Mouse (Mus musculus) neural tube, embryonic 15.5 days (tissue): Measurements from ENCODE around the gene Gm9736. TPM values are rescaled to one million over a fixed set of nuclear protein-coding genes. Genes with fewer than 3 reads are reported as not detected.
"Not testable (repeated sequence)": the region's sequence is repeated elsewhere in the genome, so short reads cannot be mapped to it uniquely, and the experiment has no call there.

Experiments used
- ATAC-seq: fragments of 200-750 bp; cut with Nextera tagmentation; 2 replicates; pipeline ENCODE4 v1.8.0; 2017; ENCODE audit warnings: mild to moderate bottlenecking, moderate TSS enrichment, moderate library complexity; ENCODE audit not compliant: low FRiP score
- H3K27ac ChIP-seq: fragments of 300-500 bp; sonication (generic); replicated peaks from 2 replicates; pipeline ENCODE4 v1.5.1; 2015; ENCODE audit warnings: mild to moderate bottlenecking, inconsistent platforms
- H3K27me3 ChIP-seq: fragments of 300-500 bp; sonication (generic); replicated peaks from 2 replicates; pipeline ENCODE4 v1.6.1; 2015; ENCODE audit warnings: inconsistent platforms
- H3K36me3 ChIP-seq: fragments of 300-500 bp; sonication (generic); 2 replicates; pipeline ENCODE4 v1.6.1; 2015; ENCODE audit warnings: inconsistent platforms
- H3K4me1 ChIP-seq: fragments of 300-500 bp; sonication (generic); 2 replicates; pipeline ENCODE4 v1.6.1; 2015; ENCODE audit warnings: inconsistent platforms
- H3K4me2 ChIP-seq: fragments of 300-500 bp; sonication (generic); 2 replicates; pipeline ENCODE4 v1.6.1; 2015; ENCODE audit warnings: inconsistent platforms, mild to moderate bottlenecking, moderate library complexity
- H3K4me3 ChIP-seq: fragments of 300-500 bp; sonication (generic); replicated peaks from 2 replicates; pipeline ENCODE4 v1.5.1; 2015; ENCODE audit warnings: mild to moderate bottlenecking, inconsistent platforms
- H3K9ac ChIP-seq: fragments of 300-500 bp; sonication (generic); replicated peaks from 2 replicates; pipeline ENCODE4 v1.6.1; 2015; ENCODE audit warnings: mild to moderate bottlenecking, inconsistent platforms
- H3K9me3 ChIP-seq: fragments of 300-500 bp; sonication (generic); replicated peaks from 2 replicates; pipeline ENCODE4 v1.6.1; 2016; ENCODE audit warnings: inconsistent platforms
- WGBS: fragments of 180-500 bp; shearing (Covaris S2); methylation state at CpG from one replicate; pipeline ENCODE4 v1.1.7; 2015; ENCODE audit warnings: mixed read lengths; 5-methylcytosine and 5-hydroxymethylcytosine counted together
- polyA plus RNA-seq: library from polyadenylated mRNA; unstranded; fragments of >200 nt; fragmentation: Nextera tagmentation; extraction: Ambion mirVana; gene quantifications from 2 replicates; pipeline ENCODE4 v1.2.1, GENCODE M21; 2015

Gene Gm9736
- polyA plus RNA-seq, 1 experiment from 2014 or later, result not detected

DNA sequence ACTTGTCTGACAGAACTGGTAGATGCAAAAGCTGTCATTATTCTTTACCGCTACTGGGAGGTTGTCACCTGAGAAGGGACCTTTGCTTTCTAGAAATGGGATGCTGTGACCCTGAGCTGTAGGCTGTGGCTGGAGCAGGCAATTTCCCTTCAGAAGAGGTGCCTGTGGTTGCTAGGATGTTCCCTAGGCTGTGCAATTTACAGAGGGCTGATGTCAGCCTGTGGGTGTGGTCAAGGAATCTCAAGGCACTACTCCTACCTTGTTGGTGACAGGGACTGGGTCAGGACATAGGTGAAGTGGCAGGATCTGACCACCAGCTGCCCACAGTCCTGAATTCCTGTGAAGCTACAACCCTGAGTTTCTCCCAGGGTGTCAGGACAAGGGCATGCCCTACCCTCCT lies 18.6 kb upstream of the Gm9736 start:
- Histone ChIP-seq H3K36me3 (no peaks in the 10 kb centered on the region), H3K9ac (no peak overlapping the region), H3K27ac (no peak overlapping the region), H3K4me1 (no peaks in the 10 kb centered on the region), H3K4me2 (no peak overlapping the region), H3K9me3 (no peaks in the 10 kb centered on the region), H3K27me3 (no peaks in the 10 kb centered on the region), H3K4me3 (no peak overlapping the region)
- 95% methylated on average over 1 of the region's 1 CpGs for WGBS
- ATAC-seq, result no peak

DNA sequence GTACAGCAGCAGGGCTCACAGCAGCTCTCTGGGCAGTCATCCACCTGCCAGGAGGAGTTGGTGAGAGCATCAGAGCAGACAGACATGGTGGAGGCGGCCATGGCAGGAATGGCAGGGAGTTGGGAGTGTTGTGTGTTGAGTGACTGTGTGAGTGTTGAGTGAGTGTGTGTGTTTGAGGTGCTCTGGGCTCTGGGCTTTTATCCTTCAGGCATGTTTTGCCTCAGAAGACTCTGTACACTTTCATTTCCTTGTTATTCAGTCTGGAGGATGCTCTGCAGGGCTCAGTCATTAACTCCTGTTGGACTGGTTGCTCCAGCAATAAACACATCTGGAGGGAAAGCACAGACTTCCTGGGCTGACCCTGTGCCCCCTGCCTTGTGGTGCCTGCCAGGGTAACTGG lies 8.4 kb upstream of the Gm9736 start, which contains the start of gene Gm3233:
Gm3233 (minus strand) TSS at position 101 of the 400 bp plus-strand sequence.
- H3K9me3 ChIP-seq, H3K4me2 ChIP-seq, H3K36me3 ChIP-seq, H3K9ac ChIP-seq, H3K27me3 ChIP-seq, H3K4me1 ChIP-seq, H3K4me3 ChIP-seq, H3K27ac ChIP-seq, ATAC-seq: not testable (repeated sequence)
- WGBS, result 67% methylated on average over 1 of the region's 1 CpGs

DNA sequence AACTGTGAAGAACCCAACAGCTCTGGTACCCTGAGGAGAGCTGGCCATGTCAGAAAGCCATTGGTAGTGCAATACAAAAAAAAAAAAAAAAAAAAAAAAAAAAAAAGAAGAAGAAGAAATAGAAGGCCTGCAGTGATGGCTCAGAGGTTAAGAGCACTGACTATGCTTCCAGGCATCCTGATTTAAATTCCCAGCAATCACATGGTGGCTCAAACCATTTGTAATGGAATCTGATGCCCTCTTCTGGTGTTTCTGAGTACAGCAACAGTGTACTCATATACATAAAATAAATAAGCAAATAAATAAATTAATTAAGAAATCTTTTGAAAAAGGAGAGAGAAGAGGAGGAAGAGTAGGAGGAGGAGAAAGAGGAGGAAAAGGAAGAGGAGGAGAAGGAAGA lies 2.3 kb upstream of the Gm9736 start:
- no peak overlapping the region for H3K9ac ChIP-seq
- no peak for ATAC-seq
- H3K27me3 ChIP-seq, result no peaks in the 10 kb centered on the region
- H3K4me3 ChIP-seq, result no peak overlapping the region
- H3K27ac ChIP-seq, result no peak overlapping the region
- no peaks in the 10 kb centered on the region for H3K36me3 ChIP-seq
- H3K4me1 ChIP-seq, result no peaks in the 10 kb centered on the region
- H3K4me2 ChIP-seq, result no peak overlapping the region
- H3K9me3 ChIP-seq, result no peaks in the 10 kb centered on the region

DNA sequence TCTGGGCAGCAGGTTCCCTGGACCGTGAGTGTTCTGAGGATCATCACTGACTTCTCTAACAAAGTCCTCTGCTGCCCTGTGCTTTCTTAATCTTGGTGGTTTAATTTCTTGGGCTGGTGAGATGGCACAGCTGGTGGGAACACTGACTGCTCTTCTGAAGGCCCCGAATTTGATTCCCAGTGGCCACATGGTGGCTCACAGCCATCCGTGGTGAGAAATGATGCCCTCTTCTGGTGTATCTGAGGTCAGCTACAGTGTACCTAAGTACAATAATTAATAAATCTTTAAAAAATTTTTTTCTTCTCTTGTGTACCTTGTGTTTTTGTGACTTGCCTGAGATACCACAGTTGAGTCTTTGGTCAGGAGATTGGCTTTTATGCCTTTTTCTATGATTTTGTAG lies 1.2 kb upstream of the Gm9736 start:
- ATAC-seq, H3K27me3 ChIP-seq, H3K36me3 ChIP-seq, H3K27ac ChIP-seq, H3K4me1 ChIP-seq, H3K4me3 ChIP-seq, H3K9me3 ChIP-seq, H3K4me2 ChIP-seq, H3K9ac ChIP-seq: not testable (repeated sequence)
- WGBS, result 68% methylated on average over 3 of the region's 3 CpGs

DNA sequence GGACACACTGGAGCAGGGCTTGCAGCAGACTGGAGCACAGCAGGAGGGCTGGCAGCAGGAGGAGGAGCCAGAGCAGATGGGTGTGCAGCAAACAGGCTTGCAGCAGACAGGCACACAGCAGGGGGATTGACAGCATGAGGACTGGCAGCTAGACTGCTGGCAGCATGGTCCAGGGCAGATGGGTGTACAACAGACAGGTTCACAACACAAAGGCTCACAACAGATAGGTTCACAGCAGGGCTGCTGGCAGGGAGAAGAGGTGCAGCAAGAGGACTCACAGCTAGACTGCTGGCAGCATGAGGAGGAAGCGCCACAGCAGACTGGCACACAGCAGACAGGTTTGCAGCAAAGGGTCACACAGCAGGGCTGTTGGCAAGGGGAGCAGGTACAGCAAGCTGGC lies 468 bp downstream of the Gm9736 start:
- not testable (repeated sequence) for H3K9me3 ChIP-seq, H3K9ac ChIP-seq, H3K4me3 ChIP-seq, H3K27me3 ChIP-seq, H3K4me2 ChIP-seq, H3K27ac ChIP-seq, H3K4me1 ChIP-seq, ATAC-seq, H3K36me3 ChIP-seq
- WGBS, result 82% methylated on average over 1 of the region's 1 CpGs

DNA sequence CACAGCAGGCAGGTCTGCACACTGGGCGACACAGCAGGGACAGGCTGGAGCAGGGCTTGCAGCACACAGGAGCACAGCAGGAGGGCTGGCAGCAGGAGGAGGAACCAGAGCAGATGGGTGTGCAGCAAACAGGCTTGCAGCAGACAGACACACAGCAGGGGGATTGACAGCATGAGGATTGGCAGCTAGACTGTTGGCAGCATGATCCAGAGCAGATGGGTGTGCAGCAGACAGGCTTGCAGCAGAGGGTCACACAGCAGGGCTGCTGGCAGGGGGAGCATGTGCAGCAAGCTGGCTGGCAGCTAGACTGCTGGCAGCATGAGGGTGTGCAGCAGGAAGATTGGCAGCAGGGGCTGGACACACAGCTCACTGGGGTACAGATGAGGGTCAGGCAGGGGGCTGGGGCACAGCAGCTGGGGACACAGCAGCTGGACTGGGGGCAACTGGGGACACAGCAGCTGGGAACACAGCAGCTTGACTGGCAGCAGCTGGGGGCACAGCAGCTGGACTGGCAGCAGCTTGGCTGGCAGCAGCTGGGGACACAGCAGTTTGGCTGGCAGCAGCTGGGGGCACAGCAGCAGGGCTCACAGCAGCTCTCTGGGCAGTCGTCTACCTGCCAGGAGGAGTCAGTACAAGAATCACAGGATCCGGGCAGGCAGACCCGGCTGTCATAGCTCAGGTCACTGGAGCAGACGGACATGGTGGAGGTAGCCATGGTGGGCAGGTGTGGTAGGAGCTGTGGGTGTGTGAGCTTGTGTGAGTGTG lies 9.0 kb downstream of the Gm9736 start, which contains the start of gene Gm18596:
Gm18596 (minus strand) TSS at position 715 of the 765 bp plus-strand sequence.
- H3K4me2 ChIP-seq, H3K9ac ChIP-seq, H3K27me3 ChIP-seq, H3K27ac ChIP-seq, H3K4me1 ChIP-seq, H3K9me3 ChIP-seq, H3K4me3 ChIP-seq, H3K36me3 ChIP-seq, ATAC-seq: not testable (repeated sequence)
- WGBS, result 59% methylated on average over 5 of the region's 5 CpGs

DNA sequence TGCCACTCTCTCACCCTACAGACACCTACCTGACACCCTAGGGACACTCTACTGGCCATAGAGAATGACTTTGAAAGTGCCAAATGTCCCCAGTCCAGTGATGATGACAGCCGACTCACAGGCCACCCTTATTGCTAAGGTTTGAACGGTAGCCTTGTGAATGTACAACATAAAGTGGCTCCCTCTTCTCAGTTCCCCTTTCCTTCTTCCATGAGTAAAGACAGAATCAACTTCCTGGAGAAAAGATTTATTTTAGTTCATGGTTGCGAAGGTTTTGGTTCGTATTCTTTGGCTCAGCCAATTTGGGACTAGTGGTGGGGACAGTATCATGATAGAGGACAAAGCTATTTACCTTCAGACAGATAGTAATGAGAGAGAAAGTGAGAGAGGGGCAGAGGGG lies 12.2 kb downstream of the Gm9736 start:
- Histone ChIP-seq H3K9ac (no peak overlapping the region), H3K4me3 (no peak overlapping the region), H3K9me3 (no peaks in the 10 kb centered on the region), H3K4me1 (no peaks in the 10 kb centered on the region), H3K36me3 (no peaks in the 10 kb centered on the region), H3K4me2 (no peak overlapping the region), H3K27me3 (no peaks in the 10 kb centered on the region), H3K27ac (no peak overlapping the region)
- no peak for ATAC-seq
- WGBS, result 87% methylated on average over 4 of the region's 4 CpGs

DNA sequence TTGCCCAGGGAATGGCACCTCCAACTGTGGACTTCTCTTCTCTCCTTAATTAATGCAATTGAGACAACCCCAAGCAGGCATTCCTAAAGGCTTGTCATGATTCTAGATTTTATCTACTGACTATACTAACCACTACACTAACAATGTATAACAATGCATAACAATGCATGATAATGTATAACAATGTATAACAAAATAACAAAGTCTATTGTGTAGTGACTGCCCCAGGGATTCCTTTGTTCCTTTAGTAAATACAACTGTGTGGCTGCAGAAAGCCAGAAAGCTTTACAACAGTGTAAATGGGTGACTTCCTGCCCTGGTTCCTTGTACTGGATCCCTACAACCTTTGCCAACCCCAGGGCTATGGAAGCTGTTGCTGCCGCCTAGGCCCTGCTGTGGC lies 15.2 kb downstream of the Gm9736 start:
- Histone ChIP-seq H3K9ac (no peak overlapping the region), H3K4me3 (no peak overlapping the region), H3K4me1 (no peaks in the 10 kb centered on the region), H3K4me2 (no peak overlapping the region), H3K9me3 (no peaks in the 10 kb centered on the region), H3K36me3 (no peaks in the 10 kb centered on the region), H3K27ac (no peak overlapping the region), H3K27me3 (no peaks in the 10 kb centered on the region)
- WGBS, result 90% methylated on average over 1 of the region's 1 CpGs
- no peak for ATAC-seq

DNA sequence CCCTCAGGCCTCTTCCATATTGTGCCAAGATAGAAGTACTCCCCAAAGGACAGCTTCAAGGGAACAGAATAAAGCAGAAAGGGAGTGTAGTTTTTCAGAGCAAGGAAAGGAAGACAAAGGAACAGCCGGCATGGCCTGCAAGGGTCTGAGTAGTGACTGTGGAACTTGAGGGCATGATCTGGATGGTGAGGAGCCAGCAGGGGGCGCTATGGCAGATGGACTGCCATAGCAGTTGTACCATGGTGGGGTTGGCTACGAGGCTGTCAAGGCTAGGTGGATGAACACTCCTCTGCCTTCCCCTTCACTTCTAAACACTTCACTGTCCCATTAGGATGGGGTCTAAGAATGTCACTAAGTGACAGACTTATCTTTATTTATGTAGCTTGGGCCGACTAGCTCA lies 21.9 kb downstream of the Gm9736 start:
- WGBS, result 59% methylated on average over 4 of the region's 4 CpGs
- H3K27ac ChIP-seq, result no peak overlapping the region

DNA sequence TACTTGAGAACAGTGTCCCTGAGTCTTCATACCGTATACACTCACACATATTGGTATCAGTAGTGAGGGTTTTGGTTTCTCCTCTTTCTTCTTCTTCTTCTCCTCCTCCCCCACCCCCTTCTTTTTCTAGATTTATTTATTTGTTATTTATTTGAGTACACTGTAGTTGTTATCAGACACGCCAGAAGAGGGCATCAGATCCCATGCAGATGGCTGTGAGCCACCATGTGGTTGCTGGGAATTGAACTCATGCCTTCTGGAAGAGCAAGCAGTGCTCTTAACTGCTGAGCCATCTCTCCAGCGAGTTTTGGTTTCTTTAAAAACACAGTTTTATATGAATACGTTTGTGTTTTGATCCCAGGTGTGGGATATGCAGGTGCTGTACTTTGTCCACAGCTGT lies 22.9 kb downstream of the Gm9736 start:
- no peaks in the 10 kb centered on the region for H3K9me3 ChIP-seq
- H3K9ac ChIP-seq, result no peak overlapping the region
- H3K4me3 ChIP-seq, result no peak overlapping the region
- H3K27ac ChIP-seq, result no peak overlapping the region
- 73% methylated on average over 4 of the region's 4 CpGs for WGBS
- H3K36me3 ChIP-seq, result no peaks in the 10 kb centered on the region
- no peaks in the 10 kb centered on the region for H3K4me1 ChIP-seq
- ATAC-seq, result no peak
- H3K27me3 ChIP-seq, result no peaks in the 10 kb centered on the region
- H3K4me2 ChIP-seq, result no peak overlapping the region

More for the DNA sequence above, 21.9 kb downstream of the Gm9736 start:
- no peak overlapping the region for H3K4me2 ChIP-seq
- H3K36me3 ChIP-seq, result no peaks in the 10 kb centered on the region
- no peaks in the 10 kb centered on the region for H3K4me1 ChIP-seq
- H3K27me3 ChIP-seq, result no peaks in the 10 kb centered on the region
- ATAC-seq, result no peak
- H3K9ac ChIP-seq, result no peak overlapping the region
- H3K9me3 ChIP-seq, result no peaks in the 10 kb centered on the region
- no peak overlapping the region for H3K4me3 ChIP-seq

DNA sequence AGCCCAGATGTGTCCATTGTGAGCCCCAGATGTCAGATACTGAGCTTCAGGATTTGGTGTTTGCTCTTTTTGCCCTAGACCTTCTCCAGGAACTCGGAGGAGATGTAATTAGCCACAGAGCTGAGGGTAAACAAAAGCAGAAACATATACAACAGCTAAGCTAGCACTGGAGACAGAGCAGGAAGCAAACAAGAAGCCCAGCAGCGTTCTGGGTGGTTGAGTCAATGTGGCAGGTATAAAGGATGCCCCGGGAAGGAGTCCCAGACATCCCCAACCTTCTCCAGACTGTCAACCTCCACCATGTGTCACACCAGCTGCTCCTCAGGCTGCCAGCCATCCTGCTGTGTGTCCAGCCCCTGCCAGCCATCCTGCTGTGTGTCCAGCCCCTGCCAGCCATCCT lies 25.0 kb downstream of the Gm9736 start, which contains the start of gene Gm10100:
Gm10100 (plus strand) TSS at position 301 of the 400 bp plus-strand sequence.
- H3K9ac ChIP-seq, result no peak within 1 kb of the TSS
- WGBS, result 51% methylated on average over 3 of the region's 3 CpGs
- H3K27me3 ChIP-seq, result no peaks in the 10 kb centered on the region
- no peak for ATAC-seq
- H3K27ac ChIP-seq, result no peak within 1 kb of the TSS
- no peak within 1 kb of the TSS for H3K4me2 ChIP-seq
- H3K4me1 ChIP-seq, result no peaks in the 10 kb centered on the region
- H3K9me3 ChIP-seq, result no peaks in the 10 kb centered on the region
- no peak within 1 kb of the TSS for H3K4me3 ChIP-seq
- H3K36me3 ChIP-seq, result no peaks in the 10 kb centered on the region

DNA sequence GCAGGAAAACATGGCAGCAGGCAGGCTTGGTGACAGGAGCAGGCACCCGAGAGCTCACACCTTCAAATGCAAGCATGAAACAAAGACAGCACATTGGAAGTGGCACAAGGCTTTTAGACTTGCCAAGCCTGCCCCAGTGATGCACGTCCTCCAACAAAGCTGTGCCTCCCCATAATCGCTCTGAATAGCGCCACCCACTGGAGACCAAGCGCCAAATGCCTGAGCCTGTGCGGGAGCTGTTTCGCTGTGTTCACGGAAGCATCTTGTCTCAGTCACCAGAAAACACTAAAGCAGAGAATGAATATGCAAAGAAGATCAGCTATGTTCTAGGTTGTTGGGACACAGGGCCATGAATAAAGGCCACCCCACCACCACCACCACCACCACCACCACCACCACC lies 26.3 kb downstream of the Gm9736 start:
- H3K27me3 ChIP-seq, result no peaks in the 10 kb centered on the region
- no peak overlapping the region for H3K27ac ChIP-seq
- no peaks in the 10 kb centered on the region for H3K9me3 ChIP-seq
- H3K4me2 ChIP-seq, result no peak overlapping the region
- no peaks in the 10 kb centered on the region for H3K4me1 ChIP-seq
- WGBS, result 79% methylated on average over 8 of the region's 8 CpGs
- no peak overlapping the region for H3K4me3 ChIP-seq
- H3K36me3 ChIP-seq, result no peaks in the 10 kb centered on the region
- H3K9ac ChIP-seq, result no peak overlapping the region
- no peak for ATAC-seq
